Mouse (Mus musculus) neural tube, embryonic 14.5 days (tissue): ENCODE results near the gene Zfp951. TPM values are rescaled to one million over a fixed set of nuclear protein-coding genes. Genes with fewer than 3 reads are reported as not detected.

Experiments
- polyA plus RNA-seq: library from polyadenylated mRNA; unstranded; fragments of >200 nt; fragmentation: Nextera tagmentation; extraction: Ambion mirVana; gene quantifications from 2 replicates; pipeline ENCODE4 v1.2.1, GENCODE M21; 2014

Zfp951 gene
- polyA plus RNA-seq, 1 experiment from 2014 or later = 5.9 TPM

Other genes starting within 250 kb of the Zfp951 start
- 0.25 and 0.68 TPM in 2 replicates for gene Abcg3, start 122.6 kb upstream of the Zfp951 start, polyA plus RNA-seq